Mouse (Mus musculus) hindbrain, embryonic 10.5 days (tissue): Measurements from ENCODE around the gene 4933434E20Rik. TPM values are rescaled to one million over a fixed set of nuclear protein-coding genes. Genes with fewer than 3 reads are reported as not detected.

Experiments used
- DNase-seq: peaks from one replicate; pipeline ENCODE4 v3.0.0-alpha.2; 2017; ENCODE audit warnings: low spot score
- H3K27ac ChIP-seq: fragments of 300-500 bp; sonication (generic); 2 replicates; pipeline ENCODE4 v1.5.1; 2016; ENCODE audit warnings: mild to moderate bottlenecking, moderate library complexity
- H3K27me3 ChIP-seq: fragments of 300-500 bp; sonication (generic); 2 replicates; pipeline ENCODE4 v1.6.1; 2016; ENCODE audit warnings: mild to moderate bottlenecking; ENCODE audit not compliant: poor library complexity, insufficient read depth, severe bottlenecking
- H3K36me3 ChIP-seq: fragments of 300-500 bp; sonication (generic); 2 replicates; pipeline ENCODE4 v1.6.1; 2016; ENCODE audit warnings: mild to moderate bottlenecking, moderate library complexity
- H3K4me1 ChIP-seq: fragments of 300-500 bp; sonication (generic); replicated peaks from 2 replicates; pipeline ENCODE4 v1.6.1; 2016; ENCODE audit warnings: mild to moderate bottlenecking
- H3K4me3 ChIP-seq: fragments of 300-500 bp; sonication (generic); 2 replicates; pipeline ENCODE4 v1.5.1; 2016; ENCODE audit warnings: mild to moderate bottlenecking, moderate library complexity
- H3K9me3 ChIP-seq: fragments of 300-500 bp; sonication (generic); 2 replicates; pipeline ENCODE4 v1.6.1; 2016; ENCODE audit warnings: mild to moderate bottlenecking, moderate library complexity
- WGBS: fragments of 180-500 bp; shearing (Covaris S2); methylation state at CpG from one replicate; pipeline ENCODE4 v1.1.7; 2016; 5-methylcytosine and 5-hydroxymethylcytosine counted together
- polyA plus RNA-seq: library from polyadenylated mRNA; unstranded; fragments of >200 nt; fragmentation: Nextera tagmentation; extraction: Ambion mirVana; gene quantifications from 2 replicates; pipeline ENCODE4 v1.2.1, GENCODE M21; 2016

Gene 4933434E20Rik
- polyA plus RNA-seq, 1 experiment from 2014 or later: 222 TPM

DNA sequence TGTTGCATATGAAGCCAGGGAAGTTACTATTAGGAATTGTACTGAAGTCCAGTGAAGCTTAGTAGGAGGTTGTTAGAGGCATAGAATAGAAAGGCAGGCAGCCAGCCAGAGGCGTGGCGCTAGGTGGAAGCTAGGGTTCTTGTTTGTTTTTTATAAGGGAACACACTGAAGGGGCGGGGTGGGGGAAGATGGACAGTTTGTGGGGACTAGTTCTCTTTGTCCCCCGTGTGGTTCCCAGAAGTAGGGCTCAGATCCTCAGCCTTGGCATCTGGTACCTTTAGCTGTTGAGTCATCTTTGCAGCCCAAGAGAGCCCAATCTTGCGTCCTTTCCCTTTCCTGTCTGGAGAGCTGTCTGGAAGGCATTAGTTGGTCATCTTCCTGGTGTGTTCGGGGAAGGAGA is 33.8 kb downstream of the 4933434E20Rik start:
- H3K36me3 ChIP-seq: peaks cover 73% of the 10 kb centered on the region
- no peaks in the 10 kb centered on the region for H3K9me3 ChIP-seq
- H3K4me3 ChIP-seq: no peak overlapping the region
- no peak for DNase-seq
- 91% methylated on average over 6 of the region's 6 CpGs for WGBS
- H3K27ac ChIP-seq: no peak overlapping the region
- peaks cover 48% of the 10 kb centered on the region for H3K4me1 ChIP-seq
- H3K27me3 ChIP-seq: no peaks in the 10 kb centered on the region

DNA sequence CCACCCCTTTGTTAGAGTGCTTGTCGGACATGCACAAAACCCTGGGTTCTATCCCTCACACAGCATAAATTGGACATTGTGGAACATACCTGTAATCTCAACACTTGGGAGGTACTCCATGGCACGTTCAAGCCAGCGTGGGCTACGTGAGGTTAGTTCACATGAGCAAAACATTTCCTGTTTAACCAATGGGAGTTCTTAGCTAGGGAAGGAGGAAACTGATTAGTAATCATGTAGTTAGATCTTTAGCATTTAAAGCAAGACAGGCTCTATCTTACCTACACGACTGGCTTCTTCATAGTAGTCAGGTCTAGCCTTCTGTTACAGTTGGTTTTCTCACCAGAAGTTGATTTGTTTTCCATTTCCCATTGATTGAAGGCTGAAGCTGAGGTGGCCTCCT is 34.6 kb downstream of the 4933434E20Rik start:
- Histone ChIP-seq H3K9me3 (no peaks in the 10 kb centered on the region), H3K27ac (no peak overlapping the region), H3K36me3 (peaks cover 81% of the 10 kb centered on the region), H3K4me3 (no peak overlapping the region), H3K27me3 (no peaks in the 10 kb centered on the region), H3K4me1 (peaks cover 42% of the 10 kb centered on the region)
- no peak for DNase-seq
- 93% methylated on average over 5 of the region's 5 CpGs for WGBS

DNA sequence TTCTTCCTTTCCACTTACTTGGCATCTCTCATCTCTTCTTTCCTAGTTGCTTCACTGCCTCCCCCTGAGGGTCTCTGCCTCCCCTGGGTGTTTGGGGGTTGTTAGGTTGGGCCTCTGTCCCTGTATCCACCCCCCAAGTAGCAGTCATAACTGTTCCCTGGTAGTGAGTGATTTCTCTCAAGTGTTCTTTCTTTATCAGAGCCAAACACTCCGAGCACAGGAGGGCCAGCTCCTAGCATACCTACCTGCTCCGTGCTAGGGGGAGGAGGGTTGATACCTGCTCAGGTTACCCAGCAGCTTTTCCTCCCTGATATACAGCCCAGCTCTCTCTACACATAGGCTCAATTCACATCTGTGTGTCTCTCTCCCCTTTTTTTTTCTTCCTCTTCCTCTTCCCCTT is 37.2 kb downstream of the 4933434E20Rik start:
- H3K9me3 ChIP-seq: no peaks in the 10 kb centered on the region
- DNase-seq: no peak
- H3K27ac ChIP-seq: no peak overlapping the region
- H3K36me3 ChIP-seq: peaks cover 88% of the 10 kb centered on the region
- peaks cover 17% of the 10 kb centered on the region for H3K4me1 ChIP-seq
- H3K4me3 ChIP-seq: no peak overlapping the region
- H3K27me3 ChIP-seq: no peaks in the 10 kb centered on the region
- WGBS: 98% methylated on average over 2 of the region's 2 CpGs

DNA sequence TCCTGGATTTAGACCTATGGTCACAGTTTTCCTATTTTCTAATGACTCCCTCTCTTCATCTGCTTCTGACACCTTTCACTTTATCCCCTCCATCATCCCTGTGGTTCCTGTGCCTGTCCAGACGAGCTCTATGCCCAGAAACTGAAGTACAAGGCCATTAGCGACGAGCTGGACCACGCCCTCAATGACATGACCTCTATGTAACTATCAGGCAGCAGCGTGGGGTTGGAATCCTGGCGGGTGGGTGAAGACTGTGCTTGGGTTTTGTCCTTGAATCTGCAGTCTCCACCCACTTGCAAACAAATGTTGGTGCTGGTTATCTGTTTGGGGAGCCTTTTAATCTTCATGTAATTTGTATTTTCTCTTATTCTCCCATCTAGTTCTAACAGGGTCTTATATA is 39.5 kb downstream of the 4933434E20Rik start:
- no peak for DNase-seq
- H3K36me3 ChIP-seq: peaks cover 100% of the 10 kb centered on the region
- no peak overlapping the region for H3K27ac ChIP-seq
- no peaks in the 10 kb centered on the region for H3K27me3 ChIP-seq
- no peaks in the 10 kb centered on the region for H3K9me3 ChIP-seq
- 90% methylated on average over 6 of the region's 6 CpGs for WGBS
- H3K4me3 ChIP-seq: no peak overlapping the region
- no peaks in the 10 kb centered on the region for H3K4me1 ChIP-seq

DNA sequence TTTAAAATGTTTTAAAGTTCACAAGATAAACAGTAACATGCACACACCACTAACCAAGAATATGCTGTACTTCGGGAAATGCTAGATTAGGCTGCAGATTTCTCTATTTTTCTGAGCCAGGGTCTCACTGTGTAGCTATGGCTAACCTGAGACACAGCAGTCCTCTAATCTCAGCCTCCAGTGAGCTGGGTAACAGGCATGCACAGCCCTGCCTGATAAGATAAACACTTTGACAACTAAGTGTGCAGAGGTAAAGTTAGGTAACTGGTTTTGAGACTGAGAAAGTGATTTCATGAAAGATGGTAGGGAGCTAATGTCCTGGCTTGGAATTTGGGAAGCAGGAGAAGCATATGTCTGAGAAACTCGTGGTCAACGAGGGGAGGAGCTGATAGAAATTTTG is 43.0 kb downstream of the 4933434E20Rik start:
- H3K4me3 ChIP-seq: no peak overlapping the region
- WGBS: 95% methylated on average over 3 of the region's 3 CpGs
- no peak for DNase-seq
- H3K27ac ChIP-seq: no peak overlapping the region
- peaks cover 100% of the 10 kb centered on the region for H3K36me3 ChIP-seq
- no peaks in the 10 kb centered on the region for H3K4me1 ChIP-seq
- no peaks in the 10 kb centered on the region for H3K27me3 ChIP-seq
- H3K9me3 ChIP-seq: no peaks in the 10 kb centered on the region

DNA sequence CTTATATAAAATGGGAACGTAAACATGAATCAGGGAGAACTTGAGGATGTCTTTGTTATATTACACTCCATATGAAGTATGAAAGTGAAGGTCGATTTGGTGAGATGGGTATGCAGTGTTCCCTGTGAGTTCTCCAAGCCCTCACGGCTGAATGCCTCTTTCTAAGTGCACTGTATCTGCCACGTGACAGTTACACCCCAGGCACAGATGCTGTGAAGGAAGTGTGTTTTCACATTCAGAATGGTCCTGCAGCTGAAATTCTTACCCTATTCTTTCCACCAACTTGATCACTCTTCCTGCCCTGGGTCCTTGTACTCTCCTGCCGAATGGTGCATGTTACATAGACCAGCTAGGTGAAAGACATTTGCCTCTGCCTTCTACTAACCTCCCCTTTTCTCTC is 46.5 kb downstream of the 4933434E20Rik start:
- DNase-seq: no peak
- peaks cover 95% of the 10 kb centered on the region for H3K36me3 ChIP-seq
- H3K9me3 ChIP-seq: no peaks in the 10 kb centered on the region
- H3K27me3 ChIP-seq: no peaks in the 10 kb centered on the region
- WGBS: 86% methylated on average over 5 of the region's 5 CpGs
- H3K27ac ChIP-seq: no peak overlapping the region
- no peak overlapping the region for H3K4me3 ChIP-seq
- no peaks in the 10 kb centered on the region for H3K4me1 ChIP-seq

DNA sequence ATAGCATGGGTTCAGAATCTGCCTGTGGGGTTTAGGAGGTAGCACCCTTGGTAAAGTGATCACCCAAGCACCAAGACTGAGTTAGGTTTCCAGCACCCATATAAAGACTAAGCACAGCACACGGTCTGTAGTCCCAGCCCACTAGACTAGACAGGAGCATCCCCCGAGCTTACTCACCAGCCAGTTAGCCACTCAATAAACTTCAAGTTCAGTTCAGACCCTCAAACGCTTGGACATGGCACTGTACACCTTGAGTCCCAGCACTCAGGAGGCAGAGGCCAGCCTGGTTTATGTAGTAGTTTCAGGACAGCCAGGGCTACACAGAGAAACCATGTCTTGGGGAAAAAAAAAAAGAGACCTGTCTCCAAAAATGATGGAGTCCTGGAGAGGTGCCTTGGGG is 49.6 kb downstream of the 4933434E20Rik start:
- Histone ChIP-seq H3K4me1 (no peaks in the 10 kb centered on the region), H3K36me3 (peaks cover 73% of the 10 kb centered on the region)

DNA sequence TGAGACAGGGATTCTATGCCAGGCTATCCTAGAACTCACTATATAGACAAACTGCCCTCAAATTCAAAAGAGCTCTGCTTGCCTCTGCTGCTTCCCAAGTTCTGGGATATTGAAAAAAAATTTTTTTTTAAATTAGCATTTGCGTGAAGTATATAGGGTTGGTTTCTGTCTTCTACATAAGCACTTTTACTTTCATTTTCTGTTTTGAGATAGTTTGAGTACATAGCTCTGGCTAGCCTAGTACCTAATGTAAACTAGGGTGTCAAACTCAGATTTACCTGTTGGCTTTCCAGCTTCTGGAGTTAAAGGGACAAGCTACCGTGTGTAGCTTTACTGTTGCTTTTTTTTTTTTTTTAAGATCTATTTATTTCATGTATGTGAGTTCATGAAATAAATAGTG is 50.2 kb downstream of the 4933434E20Rik start:
- H3K4me3 ChIP-seq: no peak overlapping the region
- H3K36me3 ChIP-seq: peaks cover 66% of the 10 kb centered on the region
- no peaks in the 10 kb centered on the region for H3K27me3 ChIP-seq
- H3K4me1 ChIP-seq: no peaks in the 10 kb centered on the region
- WGBS: 96% methylated on average over 2 of the region's 2 CpGs
- no peak overlapping the region for H3K27ac ChIP-seq
- H3K9me3 ChIP-seq: no peaks in the 10 kb centered on the region
- DNase-seq: no peak

More for the DNA sequence above, 49.6 kb downstream of the 4933434E20Rik start:
- Histone ChIP-seq H3K4me3 (no peak overlapping the region), H3K27ac (no peak overlapping the region), H3K27me3 (no peaks in the 10 kb centered on the region), H3K9me3 (no peaks in the 10 kb centered on the region)
- DNase-seq: no peak
- WGBS: 95% methylated on average over 3 of the region's 3 CpGs

DNA sequence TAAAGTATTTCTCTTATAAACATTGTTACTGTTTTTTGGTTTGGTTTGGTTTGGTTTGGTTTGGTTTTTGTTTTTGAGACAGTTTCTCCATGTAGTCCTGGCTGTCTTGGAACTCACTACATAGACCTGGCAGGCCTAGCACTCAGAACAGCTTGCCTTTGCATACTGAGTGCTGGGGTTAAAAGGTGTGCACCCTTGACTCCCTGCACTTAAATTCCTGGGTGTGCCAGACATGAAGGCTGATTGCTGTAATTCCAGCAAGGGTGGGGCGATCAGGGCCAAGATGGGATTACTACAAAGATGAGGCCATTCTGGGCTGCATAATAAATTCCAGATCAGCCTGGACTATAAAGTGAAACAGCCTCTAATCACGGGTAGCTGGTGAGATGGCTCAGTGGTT is 50.8 kb downstream of the 4933434E20Rik start:
- Histone ChIP-seq H3K27ac (no peak overlapping the region), H3K36me3 (peaks cover 61% of the 10 kb centered on the region), H3K4me1 (no peaks in the 10 kb centered on the region), H3K4me3 (no peak overlapping the region), H3K27me3 (no peaks in the 10 kb centered on the region), H3K9me3 (no peaks in the 10 kb centered on the region)
- WGBS: 86% methylated on average over 2 of the region's 2 CpGs
- no peak for DNase-seq

DNA sequence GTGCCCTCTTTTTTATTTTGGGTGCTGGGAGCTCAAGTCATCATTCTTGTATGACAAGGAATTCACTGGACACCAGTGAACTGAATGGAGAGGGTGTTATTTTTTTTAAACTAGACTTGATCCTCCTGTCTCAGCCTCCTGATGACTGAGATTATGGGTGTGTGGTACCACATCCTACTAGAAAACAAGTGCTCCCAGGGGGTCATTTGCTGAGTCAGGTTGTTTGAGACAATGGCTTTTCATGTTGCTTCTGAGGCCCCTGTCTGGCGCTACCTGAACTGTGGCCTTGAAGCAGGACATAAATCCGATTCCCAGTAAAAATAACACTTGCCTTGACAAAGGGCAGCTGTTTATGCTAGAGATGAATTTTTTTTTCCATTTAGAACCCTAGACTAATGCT is 51.7 kb downstream of the 4933434E20Rik start:
- Histone ChIP-seq H3K4me3 (no peak overlapping the region), H3K27ac (no peak overlapping the region), H3K9me3 (no peaks in the 10 kb centered on the region), H3K36me3 (peaks cover 51% of the 10 kb centered on the region), H3K27me3 (no peaks in the 10 kb centered on the region), H3K4me1 (no peaks in the 10 kb centered on the region)
- WGBS: 88% methylated on average over 2 of the region's 2 CpGs
- no peak for DNase-seq

DNA sequence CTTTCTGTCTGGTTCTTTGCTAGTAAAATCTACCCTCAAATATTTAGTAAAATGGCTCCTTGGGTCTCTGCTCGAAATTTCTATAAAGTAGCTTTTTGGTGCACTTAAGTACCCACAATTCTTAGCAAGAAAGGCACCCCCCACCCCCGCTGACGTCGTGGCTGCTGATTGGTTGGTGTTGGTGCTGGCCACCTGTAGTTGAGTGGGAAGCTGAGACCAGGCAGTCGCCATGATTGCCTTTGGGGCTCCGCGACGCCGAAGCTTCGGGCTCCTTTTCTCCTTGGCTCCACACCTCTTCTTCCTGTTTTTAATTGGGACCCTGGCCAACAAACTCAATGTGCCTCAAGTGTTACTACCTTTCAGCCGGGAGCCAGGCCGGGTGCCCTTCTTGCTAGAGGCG is 52.5 kb downstream of the 4933434E20Rik start, which contains the start of gene Nup210l:
Gene Nup210l (plus strand): TSS at position 195 of the 400 bp plus-strand sequence.
- Histone ChIP-seq H3K9me3 (no peaks in the 10 kb centered on the region), H3K27me3 (no peaks in the 10 kb centered on the region), H3K27ac (no peak within 1 kb of the TSS), H3K36me3 (peaks cover 44% of the 10 kb centered on the region), H3K4me3 (no peak within 1 kb of the TSS), H3K4me1 (no peaks in the 10 kb centered on the region)
- 83% methylated on average over 13 of the region's 13 CpGs for WGBS
- no peak for DNase-seq

DNA sequence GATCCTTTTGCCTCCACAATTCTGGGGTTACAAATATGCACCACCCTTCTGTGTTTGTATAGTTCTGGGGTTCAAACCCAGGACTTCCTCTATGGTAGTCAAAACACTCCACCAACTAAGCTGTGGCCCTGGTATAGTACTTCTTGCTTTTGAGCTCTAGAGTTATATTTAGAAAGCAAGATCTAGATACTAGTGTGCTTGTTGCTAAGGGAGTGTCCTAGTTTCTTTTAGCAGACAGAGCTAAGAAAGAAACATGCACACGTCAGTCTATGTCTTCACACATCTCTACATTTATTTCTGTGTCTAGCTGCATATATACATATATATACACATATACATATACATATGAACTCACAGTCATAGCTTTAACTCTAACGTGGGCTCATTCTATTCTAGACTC is 60.3 kb downstream of the 4933434E20Rik start:
- no peak overlapping the region for H3K27ac ChIP-seq
- DNase-seq: no peak
- H3K9me3 ChIP-seq: no peaks in the 10 kb centered on the region
- no peaks in the 10 kb centered on the region for H3K4me1 ChIP-seq
- H3K4me3 ChIP-seq: no peak overlapping the region
- H3K27me3 ChIP-seq: no peaks in the 10 kb centered on the region
- 83% methylated on average over 2 of the region's 2 CpGs for WGBS
- H3K36me3 ChIP-seq: no peaks in the 10 kb centered on the region

DNA sequence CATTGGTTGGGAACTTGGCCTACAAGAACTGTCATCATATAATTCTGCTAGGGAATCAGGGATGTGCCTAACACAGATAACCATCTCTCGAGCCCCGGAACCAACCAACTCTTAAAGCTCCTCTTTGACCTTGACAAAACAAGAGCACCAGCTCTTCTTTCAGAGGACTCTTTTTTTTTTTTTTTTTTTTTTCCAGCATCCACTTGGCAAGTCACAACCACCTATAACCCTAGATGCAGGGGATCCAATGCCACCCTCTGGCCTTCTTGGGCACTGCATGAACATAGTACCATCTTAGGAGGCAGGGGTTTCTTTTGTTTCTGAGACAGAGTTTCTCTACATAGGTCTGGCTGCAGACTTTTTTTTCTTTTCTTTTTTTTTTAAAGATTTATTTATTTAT is 62.9 kb downstream of the 4933434E20Rik start:
- Histone ChIP-seq H3K27ac (no peak overlapping the region), H3K36me3 (no peaks in the 10 kb centered on the region), H3K27me3 (no peaks in the 10 kb centered on the region), H3K9me3 (no peaks in the 10 kb centered on the region), H3K4me1 (no peaks in the 10 kb centered on the region), H3K4me3 (no peak overlapping the region)
- WGBS: 85% methylated on average over 2 of the region's 2 CpGs
- no peak for DNase-seq

DNA sequence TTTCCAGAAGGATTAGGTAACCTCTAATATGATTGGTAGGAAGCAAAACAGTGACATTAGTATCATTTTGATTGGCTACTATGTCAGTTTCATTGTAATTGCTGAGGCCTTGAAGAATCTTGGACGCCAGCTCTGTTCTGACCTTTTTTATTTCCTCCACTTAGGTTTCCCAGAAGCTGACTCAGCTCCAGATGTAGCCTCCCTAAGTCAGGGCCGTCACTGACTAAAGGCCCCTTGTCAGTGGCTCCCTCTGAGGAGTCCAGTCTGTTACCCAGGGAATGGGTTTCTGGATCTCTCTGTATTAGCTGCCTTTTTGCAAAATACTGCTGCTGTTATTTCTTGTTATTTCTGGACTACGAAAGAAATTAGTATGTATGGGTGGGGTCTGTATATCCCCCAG is 64.1 kb downstream of the 4933434E20Rik start:
- Histone ChIP-seq H3K36me3 (no peaks in the 10 kb centered on the region), H3K4me3 (no peak overlapping the region), H3K27ac (no peak overlapping the region), H3K27me3 (no peaks in the 10 kb centered on the region), H3K4me1 (no peaks in the 10 kb centered on the region), H3K9me3 (no peaks in the 10 kb centered on the region)
- DNase-seq: no peak
- 87% methylated on average over 3 of the region's 3 CpGs for whole genome bisulfite sequencing
